Mouse (Mus musculus): ENCODE measurements around the gene Cox6b2. TPM values are rescaled to one million over a fixed set of nuclear protein-coding genes. Genes with fewer than 3 reads are reported as not detected.

The Cox6b2 gene
- 70.9 and 249 TPM in 2 replicates for polyA plus RNA-seq (2012; ENCODE audit: low replicate concordance)

GRCm38 (mm10) chr7:4752821-4753570 lies at the start of gene Cox6b2:
Gene Cox6b2, minus strand, starts transcription at chr7:4753094.

DNA sequence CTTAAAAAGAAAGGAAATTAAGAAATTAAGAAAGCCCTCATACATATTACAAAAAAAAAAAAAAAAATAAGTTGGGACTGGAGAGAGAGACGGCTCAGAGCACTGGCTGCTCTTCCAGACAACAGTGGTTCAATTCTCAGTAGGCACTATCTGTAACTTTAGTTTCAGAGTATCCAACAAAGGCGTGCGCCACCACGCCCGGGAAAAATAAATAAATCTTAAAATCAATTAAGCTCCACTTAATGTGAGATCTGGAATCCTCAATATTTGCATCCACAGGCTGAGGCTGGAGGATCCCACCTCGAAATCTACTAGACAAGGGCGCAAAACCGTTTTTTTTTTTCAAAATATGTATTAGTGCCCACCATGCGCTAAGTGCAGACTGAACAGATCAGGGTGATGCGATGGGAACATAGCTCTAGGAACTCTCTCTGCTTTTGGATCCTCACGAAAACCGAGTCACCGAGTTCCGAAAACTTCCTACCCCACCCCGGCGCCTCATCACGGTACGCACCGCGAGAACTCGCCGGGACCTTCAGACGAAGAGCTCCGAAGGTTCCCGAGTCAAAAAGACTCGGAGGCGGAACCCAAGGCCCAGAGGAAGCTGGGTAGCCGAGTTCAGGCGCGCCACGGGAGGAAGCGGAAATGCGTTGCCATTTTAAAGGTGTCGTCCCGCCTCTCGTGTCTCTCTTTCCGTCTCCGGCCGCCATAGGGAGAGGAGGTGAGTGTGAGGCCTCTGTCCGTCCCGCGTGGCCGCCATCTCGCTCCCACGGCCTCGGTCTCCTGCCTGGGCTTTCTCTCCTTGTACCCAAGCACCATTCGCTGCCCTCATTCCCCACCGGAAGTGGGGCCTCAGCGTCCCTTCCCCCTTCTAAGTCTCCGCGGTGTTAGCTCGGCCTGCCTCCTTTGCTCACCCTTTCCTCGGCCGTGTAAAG lies 39.7 kb upstream of the Cox6b2 start, which contains the start of gene Rpl28:
Gene Rpl28 (plus strand): TSS at position 597 of the 935 bp plus-strand sequence.

DNA sequence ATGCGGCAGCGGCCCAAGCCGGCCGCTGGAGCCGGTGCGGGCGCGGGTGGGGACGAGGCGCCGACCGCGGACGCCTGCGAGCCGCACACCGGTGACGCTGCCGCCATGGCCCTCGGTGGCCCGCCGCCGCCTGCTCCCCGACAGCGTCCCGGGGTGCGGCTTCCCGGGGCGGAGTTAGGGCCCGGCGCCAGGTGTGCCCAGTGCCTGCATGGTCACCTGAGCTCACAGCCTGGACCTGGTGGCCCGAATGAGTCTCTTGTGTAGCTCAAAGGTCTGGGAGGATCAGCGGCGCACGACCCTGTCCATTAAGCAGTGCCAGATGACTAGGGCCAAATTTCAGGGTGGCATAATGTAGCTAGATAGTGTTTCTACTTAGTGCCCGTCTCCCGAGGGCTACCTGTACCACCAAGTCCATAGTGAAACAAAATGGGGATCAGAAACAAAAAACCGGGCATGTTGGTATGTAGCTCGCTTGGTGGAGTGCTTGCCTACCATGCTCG lies 36.6 kb upstream of the Cox6b2 start, which contains the start of gene Tmem238:
Gene Tmem238 (minus strand): TSS at position 221 of the 500 bp plus-strand sequence.

GRCm38 (mm10) chr7:4782759-4783158 lies 29.9 kb upstream of the Cox6b2 start, which contains the start of the genes Il11 and Tmem190:
Gene Il11, minus strand, starts transcription at chr7:4782859.
Gene Tmem190, plus strand, starts transcription at chr7:4782937.

GRCm38 (mm10) chr7:4771202-4771601 lies 18.3 kb upstream of the Cox6b2 start, which contains the start of gene Fam71e2:
Gene Fam71e2, minus strand, starts transcription at chr7:4771302.

GRCm38 (mm10) chr7:4739544-4740275 lies 13.2 kb downstream of the Cox6b2 start, which contains the start of gene Kmt5c:
Gene Kmt5c, plus strand, starts transcription at chr7:4740115.

DNA sequence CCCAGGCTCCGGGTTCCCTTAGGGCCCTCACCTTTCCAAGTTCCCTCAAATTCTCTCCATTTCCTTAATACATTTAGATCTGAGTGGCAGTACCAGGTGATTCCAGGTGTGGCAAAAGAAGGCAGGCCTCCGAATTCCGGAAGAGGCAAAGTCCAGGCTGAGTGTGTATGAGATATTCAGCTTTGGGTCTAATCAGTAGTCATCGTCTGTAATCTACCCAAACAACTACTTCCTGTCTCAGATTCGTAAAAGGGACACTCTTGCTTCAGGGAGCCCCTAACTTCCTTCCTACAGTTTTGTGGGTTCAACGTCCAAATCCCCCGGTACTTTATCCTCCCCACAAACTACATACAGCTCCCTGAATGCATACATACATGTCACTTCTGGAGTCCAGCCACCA lies 27.7 kb downstream of the Cox6b2 start, which contains the start of gene Tmem150b:
Gene Tmem150b (minus strand): TSS at position 81 of the 400 bp plus-strand sequence.

Other genes starting within 250 kb of the Cox6b2 start
- 0.57 TPM in 1 of 2 replicates, not detected in the other for gene Tnnt1, start 236.7 kb downstream of the Cox6b2 start, polyA plus RNA-seq (2012; ENCODE audit: low replicate concordance)
- gene Tnni3, start 228.9 kb downstream of the Cox6b2 start, polyA plus RNA-seq (2012; ENCODE audit: low replicate concordance) = 1.0 and 1.6 TPM in 2 replicates
- 2.2 and 2.7 TPM in 2 replicates for gene Dnaaf3, start 220.6 kb downstream of the Cox6b2 start, polyA plus RNA-seq (2012; ENCODE audit: low replicate concordance)
- gene Syt5, start 205.6 kb downstream of the Cox6b2 start, polyA plus RNA-seq (2012; ENCODE audit: low replicate concordance) = 0.13 and 0.16 TPM in 2 replicates
- gene Ptprh, start 149.1 kb downstream of the Cox6b2 start, polyA plus RNA-seq (2012; ENCODE audit: low replicate concordance) = not detected in 2 replicates
- 5.7 and 12.8 TPM in 2 replicates for gene Tmem86b, start 121.7 kb downstream of the Cox6b2 start, polyA plus RNA-seq (2012; ENCODE audit: low replicate concordance)
- gene Ppp6r1, start 94.1 kb downstream of the Cox6b2 start, polyA plus RNA-seq (2012; ENCODE audit: low replicate concordance) = 230 and 262 TPM in 2 replicates
- gene Hspbp1, start 68.0 kb downstream of the Cox6b2 start, polyA plus RNA-seq (2012; ENCODE audit: low replicate concordance) = 171 and 194 TPM in 2 replicates
- gene Brsk1, start 62.5 kb downstream of the Cox6b2 start, polyA plus RNA-seq (2012; ENCODE audit: low replicate concordance) = 0.20 TPM in 2 replicates
- gene Tmem150b, start 27.8 kb downstream of the Cox6b2 start, polyA plus RNA-seq (2012; ENCODE audit: low replicate concordance) = 0.17 TPM in 1 of 2 replicates, not detected in the other
- gene Kmt5c, start 13.0 kb downstream of the Cox6b2 start, polyA plus RNA-seq (2012; ENCODE audit: low replicate concordance) = 564 and 1,345 TPM in 2 replicates
- gene Fam71e2, start 18.2 kb upstream of the Cox6b2 start, polyA plus RNA-seq (2012; ENCODE audit: low replicate concordance) = not detected in 2 replicates
- gene Il11, start 29.8 kb upstream of the Cox6b2 start, polyA plus RNA-seq (2012; ENCODE audit: low replicate concordance) = 0.17 and 0.43 TPM in 2 replicates
- not detected in 2 replicates for gene Tmem190, start 29.8 kb upstream of the Cox6b2 start, polyA plus RNA-seq (2012; ENCODE audit: low replicate concordance)
- gene Tmem238, start 36.6 kb upstream of the Cox6b2 start, polyA plus RNA-seq (2012; ENCODE audit: low replicate concordance) = 141 and 302 TPM in 2 replicates
- gene Rpl28, start 39.8 kb upstream of the Cox6b2 start, polyA plus RNA-seq (2012; ENCODE audit: low replicate concordance) = 2,040 and 3,887 TPM in 2 replicates
- 297 and 1,174 TPM in 2 replicates for gene Ube2s, start 59.5 kb upstream of the Cox6b2 start, polyA plus RNA-seq (2012; ENCODE audit: low replicate concordance)
- 0.09 TPM in 1 of 2 replicates, not detected in the other for gene Shisa7, start 91.6 kb upstream of the Cox6b2 start, polyA plus RNA-seq (2012; ENCODE audit: low replicate concordance)
- 0.36 and 0.54 TPM in 2 replicates for gene Isoc2b, start 117.2 kb upstream of the Cox6b2 start, polyA plus RNA-seq (2012; ENCODE audit: low replicate concordance)
- 2.1 and 10.8 TPM in 2 replicates for gene Isoc2a, start 124.1 kb upstream of the Cox6b2 start, polyA plus RNA-seq (2012; ENCODE audit: low replicate concordance)
- 0.27 TPM in 1 of 2 replicates, not detected in the other for gene Gm36210, start 153.4 kb upstream of the Cox6b2 start, polyA plus RNA-seq (2012; ENCODE audit: low replicate concordance)
- gene Zfp628, start 162.1 kb upstream of the Cox6b2 start, polyA plus RNA-seq (2012; ENCODE audit: low replicate concordance) = 71.6 and 77.8 TPM in 2 replicates
- 2.4 and 2.5 TPM in 2 replicates for gene Nat14, start 168.9 kb upstream of the Cox6b2 start, polyA plus RNA-seq (2012; ENCODE audit: low replicate concordance)
- gene Ssc5d, start 172.7 kb upstream of the Cox6b2 start, polyA plus RNA-seq (2012; ENCODE audit: low replicate concordance) = 0.38 and 0.55 TPM in 2 replicates
- 0.20 and 0.42 TPM in 2 replicates for gene Sbk2, start 211.3 kb upstream of the Cox6b2 start, polyA plus RNA-seq (2012; ENCODE audit: low replicate concordance)
- not detected in 2 replicates for gene Sbk3, start 218.1 kb upstream of the Cox6b2 start, polyA plus RNA-seq (2012; ENCODE audit: low replicate concordance)
- 12.4 and 20.9 TPM in 2 replicates for gene Zfp579, start 243.1 kb upstream of the Cox6b2 start, polyA plus RNA-seq (2012; ENCODE audit: low replicate concordance)